Mouse (Mus musculus): ENCODE measurements around the gene Tmigd3. TPM values are rescaled to one million over a fixed set of nuclear protein-coding genes. Genes with fewer than 3 reads are reported as not detected.

Gene Tmigd3
- polyA plus RNA-seq, 1 experiment from 2014 or later, result not detected

GRCm38 (mm10) chr3:105868135-105868534 is 2.6 kb upstream of the Tmigd3 start:
- no peak for ATAC-seq
- Histone ChIP-seq H3K4me3 (ENCODE audit: low read length) (no peak overlapping the region), H3K27me3 (replicated peaks; ENCODE audit: control insufficient read depth, insufficient read depth, low read length) (no peaks in the 10 kb centered on the region), H3K9ac (ENCODE audit: low read depth, low read length) (no peak overlapping the region), H3K4me1 (ENCODE audit: control insufficient read depth, insufficient read depth, low read depth, low read length) (no peaks in the 10 kb centered on the region; the same call in 1 of the 2 replicates), H3K9me3 (ENCODE audit: control insufficient read depth, low read length) (no peaks in the 10 kb centered on the region), H3K4me2 (ENCODE audit: low read length) (no peak overlapping the region), H3K36me3 (ENCODE audit: control insufficient read depth, insufficient read depth, low read length) (no peaks in the 10 kb centered on the region), H3K27ac (ENCODE audit: low read depth, low read length) (no peak overlapping the region)
- WGBS, result 50% methylated on average over 2 of the region's 2 CpGs

GRCm38 (mm10) chr3:105872034-105872433 is 1.3 kb downstream of the Tmigd3 start:
- no peak for ATAC-seq
- H3K9ac ChIP-seq (ENCODE audit: low read depth, low read length), result no peak overlapping the region
- H3K9me3 ChIP-seq (ENCODE audit: control insufficient read depth, low read length), result no peaks in the 10 kb centered on the region
- H3K4me1 ChIP-seq (ENCODE audit: control insufficient read depth, insufficient read depth, low read depth, low read length), result no peaks in the 10 kb centered on the region; the same call in 1 of the 2 replicates
- H3K36me3 ChIP-seq (ENCODE audit: control insufficient read depth, insufficient read depth, low read length), result no peaks in the 10 kb centered on the region
- H3K27ac ChIP-seq (ENCODE audit: low read depth, low read length), result no peak overlapping the region
- H3K27me3 ChIP-seq (replicated peaks; ENCODE audit: control insufficient read depth, insufficient read depth, low read length), result no peaks in the 10 kb centered on the region
- 49% methylated on average over 6 of the region's 6 CpGs for WGBS
- no peak overlapping the region for H3K4me2 ChIP-seq (ENCODE audit: low read length)
- no peak overlapping the region for H3K4me3 ChIP-seq (ENCODE audit: low read length)

DNA sequence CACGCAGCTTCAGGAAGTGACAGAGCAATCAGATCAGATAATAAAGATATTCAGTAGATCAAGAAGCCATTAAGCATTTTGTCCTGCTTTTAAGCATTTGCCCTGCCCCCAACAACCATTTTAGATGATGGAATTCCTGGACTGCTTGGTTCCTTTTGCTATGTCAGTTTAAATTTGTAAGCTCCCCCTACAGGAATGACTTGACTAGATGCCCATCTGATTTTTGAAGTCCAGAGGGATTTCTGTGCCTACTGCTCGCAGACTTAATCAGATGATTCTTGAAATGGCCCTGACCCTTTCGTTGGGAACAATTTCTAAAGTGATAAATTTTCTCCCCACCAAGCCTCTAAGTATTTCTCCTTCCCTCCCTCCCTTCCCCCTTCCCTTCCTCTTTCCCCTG is 1.9 kb downstream of the Tmigd3 start:
- Histone ChIP-seq H3K4me3 (ENCODE audit: low read length) (no peak overlapping the region), H3K9ac (ENCODE audit: low read depth, low read length) (no peak overlapping the region), H3K27me3 (replicated peaks; ENCODE audit: control insufficient read depth, insufficient read depth, low read length) (no peaks in the 10 kb centered on the region), H3K4me1 (ENCODE audit: control insufficient read depth, insufficient read depth, low read depth, low read length) (no peaks in the 10 kb centered on the region; the same call in 1 of the 2 replicates), H3K36me3 (ENCODE audit: control insufficient read depth, insufficient read depth, low read length) (no peaks in the 10 kb centered on the region), H3K27ac (ENCODE audit: low read depth, low read length) (no peak overlapping the region), H3K4me2 (ENCODE audit: low read length) (no peak overlapping the region), H3K9me3 (ENCODE audit: control insufficient read depth, low read length) (no peaks in the 10 kb centered on the region)
- no peak for ATAC-seq
- WGBS, result 49% methylated on average over 3 of the region's 3 CpGs

GRCm38 (mm10) chr3:105873451-105874445 is 3.0 kb downstream of the Tmigd3 start:
- no peak overlapping the region for H3K27ac ChIP-seq (ENCODE audit: low read depth, low read length)
- no peak overlapping the region for H3K4me3 ChIP-seq (ENCODE audit: low read length)
- no peak overlapping the region for H3K4me2 ChIP-seq (ENCODE audit: low read length)
- H3K36me3 ChIP-seq (ENCODE audit: control insufficient read depth, insufficient read depth, low read length), result no peaks in the 10 kb centered on the region
- no peaks in the 10 kb centered on the region for H3K9me3 ChIP-seq (ENCODE audit: control insufficient read depth, low read length)
- no peaks in the 10 kb centered on the region for H3K27me3 ChIP-seq (replicated peaks; ENCODE audit: control insufficient read depth, insufficient read depth, low read length)
- ATAC-seq, result no peak
- 85% methylated on average over 6 of the region's 6 CpGs for WGBS
- H3K4me1 ChIP-seq (ENCODE audit: control insufficient read depth, insufficient read depth, low read depth, low read length), result no peaks in the 10 kb centered on the region; the same call in 1 of the 2 replicates
- no peak overlapping the region for H3K9ac ChIP-seq (ENCODE audit: low read depth, low read length)

DNA sequence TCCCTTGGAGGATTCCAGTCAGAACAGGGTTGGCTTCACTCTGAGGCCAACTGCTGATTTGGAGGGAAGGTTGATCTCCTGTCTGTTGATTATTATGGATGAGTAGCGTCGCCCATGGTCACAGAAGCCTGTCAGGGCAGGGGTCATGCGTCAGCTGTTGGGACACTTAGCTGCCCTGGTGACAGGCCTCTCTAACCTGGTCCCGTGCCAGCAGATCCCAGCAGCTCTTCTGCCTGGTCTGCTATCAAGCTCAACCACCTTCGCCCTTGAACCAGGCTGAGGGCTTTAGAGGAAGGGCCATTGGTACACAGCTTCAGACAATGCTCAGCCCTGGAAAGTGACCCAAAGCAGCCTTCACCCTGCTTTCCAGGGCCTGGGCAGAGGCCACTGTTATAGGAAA is 5.3 kb downstream of the Tmigd3 start:
- H3K4me3 ChIP-seq (ENCODE audit: low read length), result no peak overlapping the region
- 0 out of 2 replicates have a peak, but pooled peaks have one; percentile 24 for ATAC-seq
- WGBS, result 60% methylated on average over 5 of the region's 5 CpGs
- no peaks in the 10 kb centered on the region for H3K36me3 ChIP-seq (ENCODE audit: control insufficient read depth, insufficient read depth, low read length)
- H3K9ac ChIP-seq (ENCODE audit: low read depth, low read length), result no peak overlapping the region
- H3K4me1 ChIP-seq (ENCODE audit: control insufficient read depth, insufficient read depth, low read depth, low read length), result no peaks in the 10 kb centered on the region; the same call in 1 of the 2 replicates
- H3K27ac ChIP-seq (ENCODE audit: low read depth, low read length), result no peak overlapping the region
- no peak overlapping the region for H3K4me2 ChIP-seq (ENCODE audit: low read length)
- H3K27me3 ChIP-seq (replicated peaks; ENCODE audit: control insufficient read depth, insufficient read depth, low read length), result no peaks in the 10 kb centered on the region
- H3K9me3 ChIP-seq (ENCODE audit: control insufficient read depth, low read length), result no peaks in the 10 kb centered on the region

DNA sequence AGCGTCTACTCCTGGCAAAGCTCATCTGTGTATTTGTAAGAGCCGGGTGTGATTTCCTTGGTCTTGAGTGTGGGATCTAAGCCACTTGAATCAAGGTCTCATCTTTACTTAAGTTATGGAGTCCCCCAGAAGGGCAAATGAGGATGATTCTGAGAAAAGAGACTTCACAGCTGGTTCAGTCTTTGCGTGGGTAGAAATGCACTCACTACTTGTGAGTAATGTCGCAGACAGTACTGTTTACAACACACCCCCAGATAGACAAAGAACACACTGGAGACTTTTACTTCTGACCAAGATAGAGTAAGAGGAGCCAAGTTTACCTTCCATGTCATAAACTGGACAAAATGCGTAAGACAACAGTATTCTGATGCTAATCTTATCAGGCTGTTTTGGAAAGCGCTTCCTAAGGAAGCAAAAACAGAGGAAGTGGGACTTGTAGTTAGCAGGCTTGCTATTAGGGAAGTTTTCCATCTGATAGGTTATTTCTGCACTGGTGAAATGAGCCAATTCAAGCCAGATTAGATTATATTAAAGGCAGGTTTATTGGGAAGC is 6.6 kb downstream of the Tmigd3 start:
- ATAC-seq, result no peak
- WGBS, result 86% methylated on average over 6 of the region's 6 CpGs

GRCm38 (mm10) chr3:105877919-105878318 is 7.2 kb downstream of the Tmigd3 start:
- Histone ChIP-seq H3K36me3 (ENCODE audit: control insufficient read depth, insufficient read depth, low read length) (no peaks in the 10 kb centered on the region), H3K9ac (ENCODE audit: low read depth, low read length) (no peak overlapping the region), H3K4me2 (ENCODE audit: low read length) (no peak overlapping the region), H3K4me1 (ENCODE audit: control insufficient read depth, insufficient read depth, low read depth, low read length) (no peaks in the 10 kb centered on the region), H3K27me3 (replicated peaks; ENCODE audit: control insufficient read depth, insufficient read depth, low read length) (no peaks in the 10 kb centered on the region), H3K4me3 (ENCODE audit: low read length) (no peak overlapping the region), H3K27ac (ENCODE audit: low read depth, low read length) (no peak overlapping the region), H3K9me3 (ENCODE audit: control insufficient read depth, low read length) (no peaks in the 10 kb centered on the region)
- WGBS, result 90% methylated on average over 2 of the region's 2 CpGs
- ATAC-seq, result no peak

More for the DNA sequence above, 6.6 kb downstream of the Tmigd3 start:
- H3K9me3 ChIP-seq (ENCODE audit: control insufficient read depth, low read length), result no peaks in the 10 kb centered on the region
- no peak overlapping the region for H3K9ac ChIP-seq (ENCODE audit: low read depth, low read length)
- H3K27me3 ChIP-seq (replicated peaks; ENCODE audit: control insufficient read depth, insufficient read depth, low read length), result no peaks in the 10 kb centered on the region
- H3K36me3 ChIP-seq (ENCODE audit: control insufficient read depth, insufficient read depth, low read length), result no peaks in the 10 kb centered on the region
- no peaks in the 10 kb centered on the region; the same call in 1 of the 2 replicates for H3K4me1 ChIP-seq (ENCODE audit: control insufficient read depth, insufficient read depth, low read depth, low read length)
- no peak overlapping the region for H3K4me2 ChIP-seq (ENCODE audit: low read length)
- no peak overlapping the region for H3K4me3 ChIP-seq (ENCODE audit: low read length)
- H3K27ac ChIP-seq (ENCODE audit: low read depth, low read length), result no peak overlapping the region

DNA sequence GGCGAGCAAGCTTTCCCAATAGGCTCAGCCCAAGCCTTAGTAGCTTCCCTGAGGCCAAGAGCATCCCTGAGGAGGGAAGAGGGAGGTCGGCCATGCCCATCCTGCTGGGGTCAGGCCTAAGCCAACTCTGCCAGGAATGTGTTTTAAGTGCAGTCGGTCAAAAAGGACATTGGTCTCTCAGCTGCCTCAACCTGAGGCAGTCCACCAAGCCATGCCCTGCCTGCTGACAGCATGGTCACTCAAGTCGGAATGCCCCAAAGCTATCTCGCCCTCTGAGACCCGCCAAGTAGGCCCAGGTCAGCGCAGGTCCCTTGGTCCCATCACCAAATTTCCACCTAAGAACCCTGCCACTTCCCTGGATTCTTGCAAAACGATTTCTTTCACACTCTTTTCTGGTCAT is 8.0 kb downstream of the Tmigd3 start:
- no peak overlapping the region for H3K4me2 ChIP-seq (ENCODE audit: low read length)
- H3K4me1 ChIP-seq (ENCODE audit: control insufficient read depth, insufficient read depth, low read depth, low read length), result no peaks in the 10 kb centered on the region
- no peaks in the 10 kb centered on the region for H3K36me3 ChIP-seq (ENCODE audit: control insufficient read depth, insufficient read depth, low read length)
- H3K9me3 ChIP-seq (ENCODE audit: control insufficient read depth, low read length), result no peaks in the 10 kb centered on the region
- H3K27me3 ChIP-seq (replicated peaks; ENCODE audit: control insufficient read depth, insufficient read depth, low read length), result no peaks in the 10 kb centered on the region
- WGBS, result 90% methylated on average over 8 of the region's 8 CpGs
- no peak overlapping the region for H3K9ac ChIP-seq (ENCODE audit: low read depth, low read length)
- H3K4me3 ChIP-seq (ENCODE audit: low read length), result no peak overlapping the region
- no peak for ATAC-seq
- no peak overlapping the region for H3K27ac ChIP-seq (ENCODE audit: low read depth, low read length)

GRCm38 (mm10) chr3:105880419-105880818 is 9.7 kb downstream of the Tmigd3 start:
- H3K4me3 ChIP-seq (ENCODE audit: low read length), result no peak overlapping the region
- no peak overlapping the region for H3K27ac ChIP-seq (ENCODE audit: low read depth, low read length)
- no peak overlapping the region for H3K9ac ChIP-seq (ENCODE audit: low read depth, low read length)
- H3K9me3 ChIP-seq (ENCODE audit: control insufficient read depth, low read length), result no peaks in the 10 kb centered on the region
- no peaks in the 10 kb centered on the region for H3K27me3 ChIP-seq (replicated peaks; ENCODE audit: control insufficient read depth, insufficient read depth, low read length)
- 73% methylated on average over 3 of the region's 3 CpGs for WGBS
- ATAC-seq, result no peak
- H3K36me3 ChIP-seq (ENCODE audit: control insufficient read depth, insufficient read depth, low read length), result no peaks in the 10 kb centered on the region
- H3K4me2 ChIP-seq (ENCODE audit: low read length), result no peak overlapping the region
- H3K4me1 ChIP-seq (ENCODE audit: control insufficient read depth, insufficient read depth, low read depth, low read length), result no peaks in the 10 kb centered on the region

Data from hindbrain, embryonic 16.5 days (tissue).